Mouse (Mus musculus) liver, adult (tissue): ENCODE results near the gene Ppp3r1.

Experiments
- GATA4 ChIP-seq: IDR thresholded peaks from 2 replicates; pipeline ENCODE4 v1.6.1; 2014; ENCODE audit warnings: mild to moderate bottlenecking, low read length; ENCODE audit not compliant: insufficient replicate concordance

Ppp3r1 gene

GRCm38 (mm10) chr11:17187649-17188048 is 28.6 kb downstream of the Ppp3r1 start:
- TF ChIP-seq GATA4: no peak

- no peak for TF ChIP-seq GATA4
Observed at GRCm38 (mm10) chr11:17188786-17189185, 29.7 kb downstream of the Ppp3r1 start.

GRCm38 (mm10) chr11:17192151-17192844 is 33.2 kb downstream of the Ppp3r1 start:
- TF ChIP-seq GATA4: no peak

GRCm38 (mm10) chr11:17199170-17199569 is 40.1 kb downstream of the Ppp3r1 start:
- TF ChIP-seq GATA4: no peak

GRCm38 (mm10) chr11:17199840-17200501 is 40.9 kb downstream of the Ppp3r1 start:
- TF ChIP-seq GATA4: no peak

GRCm38 (mm10) chr11:17200936-17201335 is 41.9 kb downstream of the Ppp3r1 start:
- TF ChIP-seq GATA4: no peak

- no peak for TF ChIP-seq GATA4
Observed at GRCm38 (mm10) chr11:17202481-17202880, 43.4 kb downstream of the Ppp3r1 start.

- TF ChIP-seq GATA4: no peak
Observed at GRCm38 (mm10) chr11:17211258-17212140, 52.4 kb downstream of the Ppp3r1 start, which contains the start of gene Pno1. Gene Pno1 (minus strand): TSS chr11:17211568.

- TF ChIP-seq GATA4: no peak
Observed at GRCm38 (mm10) chr11:17212141-17212495, 53.1 kb downstream of the Ppp3r1 start.

GRCm38 (mm10) chr11:17212903-17213509 is 53.9 kb downstream of the Ppp3r1 start:
- no peak for TF ChIP-seq GATA4

GRCm38 (mm10) chr11:17215475-17215874 is 56.4 kb downstream of the Ppp3r1 start:
- TF ChIP-seq GATA4: no peak

- TF ChIP-seq GATA4: no peak
Observed at GRCm38 (mm10) chr11:17221126-17221525, 62.1 kb downstream of the Ppp3r1 start.

- no peak for TF ChIP-seq GATA4
Observed at GRCm38 (mm10) chr11:17232792-17233191, 73.7 kb downstream of the Ppp3r1 start.

GRCm38 (mm10) chr11:17236449-17237037 is 77.5 kb downstream of the Ppp3r1 start:
- no peak for TF ChIP-seq GATA4

GRCm38 (mm10) chr11:17248715-17249114 is 89.7 kb downstream of the Ppp3r1 start:
- no peak for TF ChIP-seq GATA4
